Mouse (Mus musculus): ENCODE measurements around the gene Nrip1.

DNA sequence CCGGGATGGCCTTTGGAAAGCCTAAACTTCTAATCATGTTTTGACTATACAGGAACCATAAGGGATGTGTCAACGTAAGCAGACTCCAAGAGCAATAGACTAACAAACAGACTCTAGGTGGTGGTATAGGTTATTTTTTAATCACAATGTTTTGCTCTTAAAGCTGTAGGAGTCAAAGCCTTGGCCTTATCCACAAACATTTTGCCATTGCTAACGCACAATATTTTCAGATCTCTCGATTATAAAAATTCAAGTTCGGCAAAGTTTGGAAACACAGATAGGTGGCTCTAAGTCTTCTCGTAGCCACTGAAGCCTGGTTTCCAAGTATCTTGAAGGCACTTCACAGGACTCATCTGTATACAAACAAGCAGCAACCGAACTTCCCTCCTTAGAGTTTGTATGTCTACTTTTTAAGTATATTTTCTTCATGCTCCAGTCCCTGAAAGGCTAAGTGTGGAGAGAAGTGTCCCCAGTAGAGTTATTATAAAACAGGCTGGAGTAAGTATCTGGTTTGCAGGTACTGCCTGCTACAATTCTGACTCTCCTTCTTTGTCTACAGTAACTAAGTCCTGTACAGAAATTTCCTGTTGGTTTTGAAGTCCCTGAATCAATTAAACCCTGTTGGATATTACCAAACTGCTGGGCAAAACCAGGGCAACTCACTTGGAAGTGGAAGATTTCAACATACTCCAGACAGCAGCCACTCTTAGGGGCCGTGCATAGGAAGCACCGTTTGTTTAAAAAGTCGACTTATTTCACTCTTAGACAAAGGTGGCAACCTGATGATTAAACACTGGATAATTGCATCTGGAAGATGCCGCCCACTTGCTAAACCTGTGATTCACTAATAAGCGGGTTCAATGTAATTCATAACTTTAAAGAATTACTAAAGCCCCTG, 2.7 kb downstream of the Nrip1 start:
- TF ChIP-seq POLR2A (IDR thresholded peaks at IDR 0.05; ENCODE audit: borderline replicate concordance, insufficient read depth, low read length), result no peak
- TF ChIP-seq CTCF (IDR thresholded peaks at IDR 0.05; ENCODE audit: borderline replicate concordance, insufficient read depth, low read depth, low read length), result no peak
